Mouse (Mus musculus) gastrocnemius, postnatal 4 days (tissue): Measurements from ENCODE around the gene Tmem213. TPM values are rescaled to one million over a fixed set of nuclear protein-coding genes. Genes with fewer than 3 reads are reported as not detected.

ENCODE experiments used
- DNase-seq, 2 experiments: peaks; one replicate each; pipeline ENCODE4 v3.0.0; 2021 to 2022; ENCODE audit warnings: low spot score in 2 of 2, mixed read lengths in 2 of 2
- total RNA-seq, 2 experiments: library from RNA; stranded (reverse); gene quantifications; 2 replicates each; pipeline ENCODE4 v1.2.3; 2021

The Tmem213 gene
- total RNA-seq, 2 experiments from 2014 or later = not detected

- no peak for DNase-seq
Measured at GRCm38 (mm10) chr6:38152305-38152704, 43.2 kb downstream of the Tmem213 start.

- DNase-seq = no peak
Measured at GRCm38 (mm10) chr6:38156204-38156603, 47.1 kb downstream of the Tmem213 start.

- DNase-seq = no peak
Measured at GRCm38 (mm10) chr6:38157925-38158324, 48.9 kb downstream of the Tmem213 start.

GRCm38 (mm10) chr6:38159576-38159975 is 50.5 kb downstream of the Tmem213 start:
- no peak for DNase-seq

GRCm38 (mm10) chr6:38160102-38160501 is 51.0 kb downstream of the Tmem213 start:
- DNase-seq = peak; percentile 67 to 85

- DNase-seq = no peak
Measured at GRCm38 (mm10) chr6:38160556-38160955, 51.5 kb downstream of the Tmem213 start.

GRCm38 (mm10) chr6:38162825-38163504 is 53.9 kb downstream of the Tmem213 start:
- DNase-seq = no peak

- no peak for DNase-seq
Measured at GRCm38 (mm10) chr6:38164705-38165104, 55.6 kb downstream of the Tmem213 start.

GRCm38 (mm10) chr6:38165385-38165784 is 56.3 kb downstream of the Tmem213 start:
- no peak for DNase-seq

Other genes starting within 250 kb of the Tmem213 start
- gene Trim24, start 238.4 kb upstream of the Tmem213 start, total RNA-seq = 10 to 100 TPM; 29.0 to 34.9 TPM
- gene Svopl, start 62.3 kb upstream of the Tmem213 start, total RNA-seq = 1 to 10 TPM; 1.5 to 1.6 TPM
- gene Atp6v0a4, start 15.3 kb downstream of the Tmem213 start, total RNA-seq = 1 to 10 TPM; 1.7 to 2.0 TPM
- gene D630045J12Rik, start 144.8 kb downstream of the Tmem213 start, total RNA-seq = 1 to 10 TPM; 4.0 to 4.6 TPM
- gene Zc3hav1l, start 190.0 kb downstream of the Tmem213 start, total RNA-seq = 10 to 100 TPM; 11.0 to 11.9 TPM
- gene Zc3hav1, start 245.3 kb downstream of the Tmem213 start, total RNA-seq = 10 to 100 TPM; 15.9 to 17.0 TPM